In genomic region chr14:50955942-50956508, GRCm38 (mm10) we compare ENCODE assay signal across 8 mouse cellular contexts. TPM values are rescaled to one million over a fixed set of nuclear protein-coding genes. Genes with fewer than 3 reads are reported as not detected.
DNase-seq lines count a peak whose midpoint lies in the region; ATAC-seq and TF ChIP-seq lines count a peak whose summit lies in the region.
"Not testable (repeated sequence)": the region's sequence is repeated elsewhere in the genome, so short reads cannot be mapped to it uniquely, and the experiment has no call there.

TSS of gene Pnp2 (plus strand) at chr14:50955992.

- H3K9ac ChIP-seq in heart, embryonic 13.5 days: peak within 1 kb of the TSS; percentile 61
- H3K9ac ChIP-seq in limb, embryonic 12.5 days (replicated peaks): not testable (repeated sequence)

- ATAC-seq in heart, embryonic 13.5 days (ENCODE audit: extremely low read depth, insufficient number of reproducible peaks, low FRiP score, low TSS enrichment): peak; percentile 69
- ATAC-seq in limb, embryonic 12.5 days (ENCODE audit: insufficient number of reproducible peaks, insufficient read depth, low FRiP score, low TSS enrichment, low read depth): peak; percentile 71; the same call in 1 of the 2 replicates

- WGBS in bone marrow, adult 2 months: 5% methylated on average over 18 of the region's 19 CpGs
- WGBS in forebrain, embryonic 10.5 days: 6% methylated on average over 19 of the region's 19 CpGs
- WGBS in heart, embryonic 13.5 days: 4% methylated on average over 19 of the region's 19 CpGs
- 6% methylated on average over 19 of the region's 19 CpGs for WGBS in limb, embryonic 12.5 days
- WGBS in midbrain, embryonic 10.5 days: 5% methylated on average over 19 of the region's 19 CpGs

- peak within 1 kb of the TSS; percentile 64 for H3K4me2 ChIP-seq in heart, embryonic 13.5 days
- peak within 1 kb of the TSS; percentile 33 for H3K4me2 ChIP-seq in limb, embryonic 12.5 days

- DNase-seq in forebrain, embryonic 10.5 days (ENCODE audit: extremely low spot score, low spot score): peak; percentile 33
- peak; percentile 62 for DNase-seq in kidney, adult 9 months
- peak; percentile 37 for DNase-seq in midbrain, embryonic 10.5 days (ENCODE audit: low spot score)
- DNase-seq in right cerebral cortex, postnatal 25 days: peak; percentile 37
- DNase-seq in urinary bladder, postnatal 14 days (ENCODE audit: low spot score): peak; percentile 58

- peak within 1 kb of the TSS; percentile 74 for H3K4me3 ChIP-seq in bone marrow, adult 2 months (replicated peaks; ENCODE audit: control insufficient read depth, low read depth, low read length)
- H3K4me3 ChIP-seq in forebrain, embryonic 10.5 days: peak within 1 kb of the TSS; percentile 34; the same call in 1 of the 2 replicates
- peak within 1 kb of the TSS; percentile 36 for H3K4me3 ChIP-seq in heart, embryonic 13.5 days
- H3K4me3 ChIP-seq in limb, embryonic 12.5 days (replicated peaks): not testable (repeated sequence)
- H3K4me3 ChIP-seq in midbrain, embryonic 10.5 days: peak within 1 kb of the TSS; percentile 29

- H3K27me3 ChIP-seq in forebrain, embryonic 10.5 days (ENCODE audit: poor library complexity, severe bottlenecking); heart, embryonic 13.5 days (replicated peaks); limb, embryonic 12.5 days; midbrain, embryonic 10.5 days (ENCODE audit: low read depth, poor library complexity, severe bottlenecking): not testable (repeated sequence)

- H3K4me1 ChIP-seq in bone marrow, adult 2 months (ENCODE audit: control insufficient read depth, insufficient read depth, low read length); forebrain, embryonic 10.5 days; heart, embryonic 13.5 days; limb, embryonic 12.5 days (replicated peaks); midbrain, embryonic 10.5 days: not testable (repeated sequence)

- peak within 1 kb of the TSS; percentile 93 for H3K27ac ChIP-seq in bone marrow, adult 2 months (ENCODE audit: control insufficient read depth, insufficient read depth, low read depth, low read length, poor library complexity)
- not testable (repeated sequence) for H3K27ac ChIP-seq in forebrain, embryonic 10.5 days; limb, embryonic 12.5 days; midbrain, embryonic 10.5 days (replicated peaks)
- 0 out of 2 replicates have a peak within 1 kb of the TSS, but pooled peaks have one; percentile 8 for H3K27ac ChIP-seq in heart, embryonic 13.5 days (replicated peaks)

- peaks cover 20% of the 10 kb centered on the region for H3K36me3 ChIP-seq in forebrain, embryonic 10.5 days (replicated peaks)
- H3K36me3 ChIP-seq in heart, embryonic 13.5 days: peaks cover 12% of the 10 kb centered on the region
- H3K36me3 ChIP-seq in limb, embryonic 12.5 days: not testable (repeated sequence)
- H3K36me3 ChIP-seq in midbrain, embryonic 10.5 days: peaks cover 12% of the 10 kb centered on the region

- peak; percentile 7; the same call in 1 of the 2 replicates for TF ChIP-seq POLR2A in bone marrow, adult 2 months (IDR thresholded peaks at IDR 0.05; ENCODE audit: borderline replicate concordance, control insufficient read depth, low read depth, low read length)

- not testable (repeated sequence) for H3K9me3 ChIP-seq in forebrain, embryonic 10.5 days; heart, embryonic 13.5 days; limb, embryonic 12.5 days; midbrain, embryonic 10.5 days (replicated peaks)

- not testable (repeated sequence) for TF ChIP-seq CTCF in bone marrow, adult 2 months (IDR thresholded peaks at IDR 0.05; ENCODE audit: control insufficient read depth, insufficient read depth, low read length)

RNA-seq across cellular contexts. Expression of gene Pnp2, which starts in this region (rescaled TPM):
- polyA plus RNA-seq in bone marrow, adult 2 months (2011; ENCODE audit: insufficient read depth, insufficient read length, low replicate concordance, missing spikeins): 70.8 and 109 TPM in 2 replicates
- polyA plus RNA-seq in forebrain, embryonic 10.5 days (2016; fragmentation: Nextera tagmentation; extraction: Ambion mirVana): 0.73 and 1.3 TPM in 2 replicates
- 0.74 TPM in 1 of 2 replicates, not detected in the other for polyA plus RNA-seq in heart, embryonic 13.5 days (2015; fragmentation: Nextera tagmentation; extraction: Ambion mirVana)
- polyA plus RNA-seq in limb, embryonic 12.5 days (2016; fragmentation: Nextera tagmentation; extraction: Ambion mirVana): 0.74 and 0.78 TPM in 2 replicates
- polyA plus RNA-seq in midbrain, embryonic 10.5 days (2016; fragmentation: Nextera tagmentation; extraction: Ambion mirVana): 0.15 and 0.78 TPM in 2 replicates

Comparison
In these comparisons a context has a peak if more than half of its experiments do, and no peak if none do; other contexts are left out.
1. RNA of gene Pnp2 (polyA plus RNA-seq): 70.8 to 109 TPM in bone marrow, adult 2 months; 0.73 to 1.3 TPM in forebrain, embryonic 10.5 days, 0.15 to 0.78 TPM in midbrain, embryonic 10.5 days, 0.74 to 0.78 TPM in limb, embryonic 12.5 days and 0.74 TPM in heart, embryonic 13.5 days; every median in the first group is over 10 times any median in the second.
2. Peak in ATAC-seq, H3K4me3 ChIP-seq, H3K27ac ChIP-seq, H3K9ac ChIP-seq and H3K4me2 ChIP-seq in heart, embryonic 13.5 days; RNA of the gene not detected or under 1 TPM.
3. Peak in ATAC-seq and H3K4me2 ChIP-seq in limb, embryonic 12.5 days; RNA of the gene not detected or under 1 TPM.
4. Peak in DNase-seq and H3K4me3 ChIP-seq in midbrain, embryonic 10.5 days; RNA of the gene not detected or under 1 TPM.
5. Peak in every context shown above with its lines, with median percentiles within 50 percentile points of each other: DNase-seq.